Mouse (Mus musculus) liver, embryonic 14.5 days (tissue): ENCODE measurements around the gene Tdrd12.

Experiments
- CTCF ChIP-seq: IDR thresholded peaks from 2 replicates; pipeline ENCODE4 v1.5.1; 2016; ENCODE audit warnings: antibody characterized with exemption, low read depth, control low read depth
- EP300 ChIP-seq: IDR thresholded peaks from 2 replicates; pipeline ENCODE4 v1.6.1; 2016; ENCODE audit warnings: antibody characterized with exemption, low read depth

DNA sequence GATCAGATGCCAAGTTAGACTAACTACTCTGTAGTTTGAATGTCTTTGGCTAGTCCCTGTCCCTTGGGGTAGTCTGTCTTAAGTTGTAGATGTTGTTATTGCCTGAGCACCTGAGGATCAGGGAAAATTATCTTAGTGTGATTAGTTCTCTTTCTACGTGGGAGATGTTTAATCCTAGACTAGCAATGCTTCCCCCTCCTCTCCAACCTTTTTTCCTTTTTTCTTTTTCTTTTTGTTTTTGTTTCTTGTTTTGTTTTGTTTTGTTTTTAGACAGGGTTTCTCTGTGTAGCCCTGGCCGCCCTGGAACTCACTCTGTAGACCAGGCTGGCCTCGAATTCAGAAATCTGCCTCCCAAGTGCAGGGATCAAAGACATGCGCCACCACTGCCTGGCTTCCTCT is 18.7 kb upstream of the Tdrd12 start, which contains the start of gene Nudt19:
- TF ChIP-seq CTCF (no peak), EP300 (no peak)
